Comparison of ENCODE assay signal across 11 mouse cellular contexts in the genomic region with DNA sequence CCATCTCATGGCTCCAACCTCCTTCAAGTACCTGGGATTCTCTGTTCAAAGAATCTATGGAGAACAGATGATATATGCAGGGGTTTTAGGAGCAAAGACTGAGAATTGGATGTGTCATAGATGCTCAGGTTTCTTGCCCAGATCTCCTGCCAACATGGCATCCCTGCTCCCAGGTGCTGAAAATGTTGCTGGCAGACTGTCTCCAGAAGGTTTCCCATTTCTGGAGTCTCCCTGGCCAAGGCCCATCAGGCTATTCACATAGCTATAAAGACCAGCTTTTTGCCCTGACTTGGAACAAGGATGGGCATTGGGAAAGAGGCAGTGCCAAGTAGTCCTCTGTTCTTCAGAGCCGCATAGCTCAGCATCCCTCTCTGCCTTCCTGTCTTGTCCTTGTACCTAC.
"Had no signal": no experiment of that assay in that cellular context is flagged by ENCODE, and none has a peak within 500 bp of the region (broad histone marks: within the 10 kb centered on the region; RNA-seq: fewer than 3 reads in every experiment).

No protein-coding gene starts in this region.

- DNase-seq: cerebellum, postnatal 36 days; embryo, embryonic 11 days; forebrain, postnatal 0 days; gastrocnemius, adult 2 months; gastrocnemius, postnatal 10 days; gastrocnemius, postnatal 14 days; gastrocnemius, postnatal 25 days; gastrocnemius, postnatal 36 days; heart, adult 11 months; heart, adult 18-20 months; heart, adult 2 months had no signal
